Mouse (Mus musculus) midbrain, embryonic 14.5 days (tissue): ENCODE data around the gene Gpr108. TPM values are rescaled to one million over a fixed set of nuclear protein-coding genes. Genes with fewer than 3 reads are reported as not detected.

Experiments
- ATAC-seq: fragments of 200-750 bp; cut with Nextera tagmentation; 2 replicates; pipeline ENCODE4 v1.8.0; 2017; ENCODE audit warnings: moderate number of reproducible peaks, moderate library complexity; ENCODE audit not compliant: low FRiP score, low TSS enrichment
- DNase-seq: peaks from one replicate; pipeline ENCODE4 v3.0.0-alpha.2; 2015
- H3K27ac ChIP-seq: fragments of 300-500 bp; sonication (generic); replicated peaks from 2 replicates; pipeline ENCODE4 v1.5.1; 2014; ENCODE audit warnings: mild to moderate bottlenecking, low read depth, low read length, moderate library complexity
- H3K27me3 ChIP-seq: fragments of 300-500 bp; sonication (generic); 2 replicates; pipeline ENCODE4 v1.6.1; 2014; ENCODE audit warnings: low read length, control low read depth, mixed read lengths; ENCODE audit not compliant: control insufficient read depth, insufficient read depth
- H3K36me3 ChIP-seq: fragments of 300-500 bp; sonication (generic); 2 replicates; pipeline ENCODE4 v1.6.1; 2014; ENCODE audit warnings: low read length, control low read depth; ENCODE audit not compliant: control insufficient read depth, insufficient read depth
- H3K4me1 ChIP-seq: fragments of 300-500 bp; sonication (generic); 2 replicates; pipeline ENCODE4 v1.6.1; 2014; ENCODE audit warnings: mild to moderate bottlenecking, antibody characterized with exemption, low read length, control low read depth; ENCODE audit not compliant: control insufficient read depth, insufficient read depth
- H3K4me2 ChIP-seq: fragments of 300-500 bp; sonication (generic); 2 replicates; pipeline ENCODE4 v1.6.1; 2014; ENCODE audit warnings: mild to moderate bottlenecking, low read length, moderate library complexity
- H3K4me3 ChIP-seq: fragments of 300-500 bp; sonication (generic); replicated peaks from 2 replicates; pipeline ENCODE4 v1.5.1; 2014; ENCODE audit warnings: low read depth, low read length
- H3K9ac ChIP-seq: fragments of 300-500 bp; sonication (generic); replicated peaks from 2 replicates; pipeline ENCODE4 v1.6.1; 2014; ENCODE audit warnings: mild to moderate bottlenecking, low read length, moderate library complexity
- H3K9me3 ChIP-seq: fragments of 300-500 bp; sonication (generic); 2 replicates; pipeline ENCODE4 v1.6.1; 2016; ENCODE audit warnings: low read length, control low read depth, mixed read lengths; ENCODE audit not compliant: control insufficient read depth
- WGBS: fragments of 180-500 bp; shearing (Covaris S2); extraction: QIAGEN DNeasy Blood & Tissue Kit; methylation state at CpG from one replicate; pipeline ENCODE4 v1.1.7; 2014; 5-methylcytosine and 5-hydroxymethylcytosine counted together
- polyA plus RNA-seq: library from polyadenylated mRNA; unstranded; fragments of >200 nt; fragmentation: Nextera tagmentation; extraction: Ambion mirVana; gene quantifications from 2 replicates; pipeline ENCODE4 v1.2.1, GENCODE M21; 2014

Gpr108 gene
- polyA plus RNA-seq: 19.6 and 20.9 TPM in 2 replicates

DNA sequence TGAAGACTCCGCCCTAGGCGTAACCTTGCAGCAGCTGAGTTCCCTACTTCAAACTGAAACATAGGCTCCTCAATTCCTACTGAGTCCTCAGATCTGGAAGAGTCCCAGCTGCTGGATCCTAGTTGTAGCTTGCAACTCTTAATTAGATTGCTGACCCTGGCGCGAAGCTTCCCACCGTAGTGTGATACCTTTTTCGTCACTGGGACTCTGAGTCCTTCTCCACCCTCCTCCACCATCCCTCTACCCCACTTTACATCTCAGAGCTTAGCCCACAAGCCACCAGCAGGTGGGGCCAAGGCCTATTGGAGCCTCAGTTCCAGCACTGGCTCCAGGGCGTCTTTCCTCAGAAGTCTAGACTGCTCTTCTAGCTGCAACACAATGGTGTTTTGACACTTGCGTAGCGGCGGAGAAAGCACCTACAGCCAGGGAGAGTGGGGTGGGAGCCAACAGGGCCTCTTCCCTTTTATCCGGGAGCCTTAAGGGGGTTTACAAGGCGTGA lies at the start of gene Gpr108:
Gene Gpr108 (minus strand): TSS at position 246 of the 499 bp plus-strand sequence.
- DNase-seq (peak; percentile 90), ATAC-seq (peak; percentile 54)
- peak within 1 kb of the TSS; percentile 95 for H3K4me2 ChIP-seq
- peak within 1 kb of the TSS; percentile 56 for H3K4me3 ChIP-seq
- peak within 1 kb of the TSS; percentile 94 for H3K27ac ChIP-seq
- H3K9ac ChIP-seq: peak within 1 kb of the TSS; percentile 71
- 0 out of 2 replicates have a peak, but pooled peaks cover 8% of the 10 kb centered on the region for H3K36me3 ChIP-seq
- 0% methylated on average over 12 of the region's 12 CpGs for WGBS
- H3K9me3 ChIP-seq: no peaks in the 10 kb centered on the region
- no peaks in the 10 kb centered on the region; the same call in 1 of the 2 replicates for H3K27me3 ChIP-seq
- H3K4me1 ChIP-seq: peaks cover 27% of the 10 kb centered on the region

DNA sequence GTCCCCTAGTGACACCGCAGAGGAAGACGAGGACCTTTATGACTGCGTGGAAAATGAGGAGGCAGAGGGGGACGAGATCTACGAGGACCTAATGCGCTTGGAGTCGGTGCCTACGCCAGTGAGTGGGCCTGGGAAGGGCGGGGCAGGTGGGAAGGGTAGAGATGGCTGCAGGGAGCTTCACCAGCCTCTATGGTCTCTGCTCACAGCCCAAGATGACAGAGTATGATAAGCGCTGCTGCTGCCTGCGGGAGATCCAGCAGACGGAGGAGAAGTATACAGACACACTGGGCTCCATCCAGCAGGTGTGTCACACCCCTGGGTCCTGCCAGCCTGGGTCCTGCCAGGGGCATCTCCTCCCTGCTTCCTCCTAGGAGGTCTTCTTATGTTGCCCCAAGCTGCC lies 48.8 kb upstream of the Gpr108 start:
- Histone ChIP-seq H3K4me2 (no peak overlapping the region), H3K9me3 (no peaks in the 10 kb centered on the region), H3K4me1 (no peaks in the 10 kb centered on the region), H3K27me3 (no peaks in the 10 kb centered on the region), H3K9ac (no peak overlapping the region), H3K36me3 (no peaks in the 10 kb centered on the region), H3K27ac (no peak overlapping the region), H3K4me3 (no peak overlapping the region)
- 86% methylated on average over 12 of the region's 12 CpGs for WGBS
- DNase-seq (no peak), ATAC-seq (no peak)

DNA sequence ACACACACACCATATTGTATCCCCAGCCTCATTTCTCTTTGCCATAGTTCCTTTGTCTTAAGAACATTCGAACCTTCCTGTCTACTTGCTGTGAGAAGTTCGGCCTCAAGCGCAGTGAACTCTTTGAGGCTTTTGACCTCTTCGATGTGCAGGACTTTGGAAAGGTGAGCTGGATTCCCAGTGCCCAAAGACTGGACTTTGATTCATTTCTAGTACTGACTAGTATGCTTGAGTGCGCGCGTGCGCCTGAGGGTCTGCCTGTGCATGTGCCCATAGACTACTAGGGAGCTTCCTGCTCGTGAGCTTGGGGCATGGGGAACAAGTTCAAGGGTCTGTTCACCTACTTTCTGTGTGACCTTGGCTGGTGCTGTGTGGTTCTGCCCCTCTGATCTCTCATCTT lies 47.7 kb upstream of the Gpr108 start:
- Histone ChIP-seq H3K4me1 (no peaks in the 10 kb centered on the region), H3K9ac (no peak overlapping the region), H3K9me3 (no peaks in the 10 kb centered on the region), H3K27ac (no peak overlapping the region), H3K36me3 (no peaks in the 10 kb centered on the region), H3K4me2 (no peak overlapping the region), H3K4me3 (no peak overlapping the region), H3K27me3 (no peaks in the 10 kb centered on the region)
- 95% methylated on average over 9 of the region's 9 CpGs for WGBS
- DNase-seq (no peak), ATAC-seq (no peak)

DNA sequence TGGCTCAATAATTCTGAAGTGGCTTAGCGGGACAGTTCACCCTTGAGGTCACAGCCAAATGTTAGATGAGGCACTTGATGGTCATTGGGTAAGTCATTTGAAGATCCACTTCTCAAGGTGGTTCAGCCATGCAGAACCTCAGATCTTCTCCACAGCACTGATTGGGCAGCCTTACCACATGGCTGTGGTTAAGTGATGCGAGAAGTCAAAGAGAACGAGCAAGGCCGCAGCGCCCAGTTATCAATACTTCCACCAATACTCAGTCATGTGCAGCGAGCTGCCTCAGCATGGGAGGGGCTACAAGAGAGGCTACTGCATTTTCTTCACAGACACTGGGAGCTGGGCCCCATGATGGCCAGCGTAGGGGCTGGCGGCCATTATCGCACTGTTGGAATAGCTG lies 44.7 kb upstream of the Gpr108 start:
- DNase-seq: no peak
- no peaks in the 10 kb centered on the region for H3K4me1 ChIP-seq
- H3K27me3 ChIP-seq: no peaks in the 10 kb centered on the region
- no peak overlapping the region for H3K4me2 ChIP-seq
- no peak for ATAC-seq
- H3K4me3 ChIP-seq: no peak overlapping the region
- H3K9me3 ChIP-seq: no peaks in the 10 kb centered on the region
- no peaks in the 10 kb centered on the region for H3K36me3 ChIP-seq
- no peak overlapping the region for H3K27ac ChIP-seq
- no peak overlapping the region for H3K9ac ChIP-seq
- 94% methylated on average over 9 of the region's 9 CpGs for WGBS

DNA sequence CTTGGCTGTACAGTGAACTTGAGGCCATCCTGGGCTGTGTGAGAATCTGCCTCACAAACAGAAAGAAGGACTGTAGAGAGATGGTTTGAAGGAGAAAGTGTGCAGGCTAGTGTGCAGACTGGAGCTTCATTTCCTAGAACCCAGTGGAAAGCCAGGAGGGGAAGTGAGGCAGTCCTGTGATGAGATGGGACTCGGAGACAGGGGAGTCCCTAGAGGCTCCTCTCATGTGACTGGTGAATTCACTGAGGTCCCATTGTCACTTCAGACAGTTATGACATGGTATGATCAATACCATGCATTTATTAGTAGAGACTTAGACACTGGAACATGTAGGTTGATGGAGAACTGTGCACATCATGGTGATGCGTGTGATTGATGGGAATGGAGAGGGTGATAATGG lies 44.1 kb upstream of the Gpr108 start:
- H3K9ac ChIP-seq: no peak overlapping the region
- 96% methylated on average over 2 of the region's 2 CpGs for WGBS
- H3K4me2 ChIP-seq: no peak overlapping the region
- H3K4me3 ChIP-seq: no peak overlapping the region
- H3K36me3 ChIP-seq: no peaks in the 10 kb centered on the region
- no peak overlapping the region for H3K27ac ChIP-seq
- ATAC-seq (no peak), DNase-seq (no peak)
- no peaks in the 10 kb centered on the region for H3K27me3 ChIP-seq
- H3K9me3 ChIP-seq: no peaks in the 10 kb centered on the region
- no peaks in the 10 kb centered on the region for H3K4me1 ChIP-seq

DNA sequence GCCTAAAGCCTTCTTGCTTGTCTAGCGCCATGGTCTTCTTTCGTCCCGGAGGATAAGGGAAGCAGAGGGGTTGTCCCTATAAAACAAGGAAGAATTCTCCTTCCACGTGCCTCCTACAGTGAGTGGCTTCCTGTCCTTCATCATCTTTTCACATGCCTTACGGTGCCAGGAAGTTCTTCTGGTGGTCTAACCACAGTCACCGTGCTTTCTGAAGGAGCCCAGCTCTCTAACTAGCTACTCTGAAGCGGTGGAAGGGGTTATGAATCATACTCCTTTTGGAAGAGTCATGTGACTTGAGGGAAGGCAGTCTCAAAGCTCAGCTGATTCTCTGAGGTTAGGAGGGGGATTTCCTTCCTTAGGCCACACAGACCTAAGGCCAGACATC lies 42.4 kb upstream of the Gpr108 start:
- H3K4me2 ChIP-seq: no peak overlapping the region
- ATAC-seq (no peak), DNase-seq (no peak)
- no peaks in the 10 kb centered on the region for H3K4me1 ChIP-seq
- no peaks in the 10 kb centered on the region for H3K27me3 ChIP-seq
- H3K36me3 ChIP-seq: no peaks in the 10 kb centered on the region
- H3K9ac ChIP-seq: no peak overlapping the region
- WGBS: 89% methylated on average over 7 of the region's 7 CpGs
- no peak overlapping the region for H3K27ac ChIP-seq
- H3K4me3 ChIP-seq: no peak overlapping the region
- no peaks in the 10 kb centered on the region for H3K9me3 ChIP-seq

DNA sequence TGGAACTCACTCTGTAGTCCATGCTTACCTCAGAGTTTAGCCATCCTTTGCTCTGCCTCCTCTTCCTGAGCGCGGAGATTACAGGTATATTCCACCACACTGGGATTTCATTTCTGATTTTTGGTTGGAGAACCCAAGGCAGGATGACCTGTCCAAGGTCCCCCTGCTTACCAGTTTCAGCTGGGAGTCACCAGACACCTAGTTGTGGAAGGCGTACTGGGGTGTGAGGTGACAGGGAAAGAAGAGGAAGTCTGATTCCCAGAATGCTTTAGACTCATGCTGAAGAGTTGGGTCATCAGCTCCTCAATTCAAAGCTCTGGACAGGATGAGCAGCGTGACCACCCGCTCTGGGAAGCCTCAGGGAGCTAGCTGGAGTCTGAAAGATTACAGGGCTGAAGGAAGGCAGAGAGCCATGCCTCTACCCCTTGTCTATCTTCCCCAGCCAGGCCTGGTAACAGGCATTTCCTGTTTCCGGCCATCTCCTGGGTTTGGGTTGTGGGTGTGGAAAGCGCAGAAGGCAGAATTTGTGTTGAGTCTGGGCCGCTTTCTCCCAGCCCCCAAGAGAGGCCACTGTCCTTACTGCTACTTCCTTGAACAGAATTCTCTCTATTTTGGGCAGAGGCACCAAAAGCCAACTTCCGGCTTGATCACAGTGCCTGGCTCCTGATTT lies 41.9 kb upstream of the Gpr108 start:
- ATAC-seq: no peak
- no peak for DNase-seq
- Histone ChIP-seq H3K27ac (no peak overlapping the region), H3K4me3 (no peak overlapping the region), H3K9ac (no peak overlapping the region), H3K27me3 (no peaks in the 10 kb centered on the region), H3K36me3 (no peaks in the 10 kb centered on the region), H3K4me1 (no peaks in the 10 kb centered on the region), H3K9me3 (no peaks in the 10 kb centered on the region), H3K4me2 (no peak overlapping the region)
- WGBS: 92% methylated on average over 9 of the region's 9 CpGs

DNA sequence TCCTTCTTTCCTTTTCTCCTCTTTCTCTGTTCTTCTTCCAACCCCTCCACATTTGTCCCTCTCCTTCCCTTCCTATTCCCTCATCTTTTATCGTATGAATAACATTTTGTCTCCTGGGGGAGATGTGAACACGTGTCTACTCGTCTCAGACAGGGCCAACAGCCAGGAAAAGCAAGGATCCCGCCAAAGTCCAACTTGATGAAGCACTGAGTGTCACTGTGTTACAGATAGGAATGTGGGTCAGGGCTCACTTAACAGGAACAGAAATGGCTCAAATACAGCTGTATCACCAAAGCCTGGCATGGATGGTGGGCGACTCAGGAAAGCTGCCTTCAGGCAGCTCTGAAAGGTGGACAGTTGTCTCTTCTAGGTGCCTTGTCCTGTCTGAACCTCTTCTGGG lies 41.0 kb upstream of the Gpr108 start:
- DNase-seq (no peak), ATAC-seq (no peak)
- Histone ChIP-seq H3K4me1 (no peaks in the 10 kb centered on the region), H3K4me2 (no peak overlapping the region), H3K4me3 (no peak overlapping the region), H3K9ac (no peak overlapping the region), H3K9me3 (no peaks in the 10 kb centered on the region), H3K36me3 (no peaks in the 10 kb centered on the region), H3K27me3 (no peaks in the 10 kb centered on the region), H3K27ac (no peak overlapping the region)
- WGBS: 87% methylated on average over 5 of the region's 5 CpGs

DNA sequence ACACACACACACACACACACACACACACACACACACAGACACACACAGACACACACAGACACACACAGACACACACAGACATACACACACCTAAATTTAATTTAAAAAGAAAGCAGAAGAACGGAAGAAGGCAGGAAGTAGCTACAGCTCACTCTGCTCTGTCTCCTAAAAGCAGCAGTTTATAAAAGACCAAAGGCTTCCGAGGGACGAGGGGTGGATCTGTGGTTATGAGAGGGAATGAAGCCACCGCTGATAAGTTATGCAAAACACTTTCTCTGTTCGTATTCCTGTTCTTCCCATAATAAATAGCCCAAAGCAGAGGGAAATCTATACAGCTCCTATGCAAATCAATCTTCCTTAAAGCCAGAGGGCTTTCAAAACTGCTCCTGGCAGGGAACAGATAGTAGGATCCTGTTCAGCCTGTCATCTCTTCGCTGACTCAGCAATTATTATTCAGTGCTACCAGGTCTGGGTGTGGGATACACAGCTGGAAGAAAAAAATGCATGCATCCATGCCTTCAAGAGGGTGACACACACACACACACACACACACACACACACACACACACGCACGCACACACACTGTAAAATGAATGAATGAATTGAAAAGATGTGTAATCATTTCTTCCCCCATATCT lies 38.6 kb upstream of the Gpr108 start:
- Histone ChIP-seq H3K27me3 (no peaks in the 10 kb centered on the region), H3K9me3 (no peaks in the 10 kb centered on the region), H3K27ac (no peak overlapping the region), H3K4me2 (no peak overlapping the region), H3K4me1 (no peaks in the 10 kb centered on the region), H3K36me3 (no peaks in the 10 kb centered on the region), H3K4me3 (no peak overlapping the region), H3K9ac (no peak overlapping the region)
- DNase-seq (peak; percentile 25), ATAC-seq (no peak; the same call in 1 of the 2 replicates)
- 67% methylated on average over 8 of the region's 8 CpGs for WGBS
